Mouse (Mus musculus): ENCODE measurements at regions not wholly inside any gene's neighbourhood (a gene's known extent, or its start where the extent isn't known, plus 50 kb on each side); places are given as distances from the start of the nearest gene placed in this dataset.
"Not testable (repeated sequence)": the region's sequence is repeated elsewhere in the genome, so short reads cannot be mapped to it uniquely, and the experiment has no call there.

DNA sequence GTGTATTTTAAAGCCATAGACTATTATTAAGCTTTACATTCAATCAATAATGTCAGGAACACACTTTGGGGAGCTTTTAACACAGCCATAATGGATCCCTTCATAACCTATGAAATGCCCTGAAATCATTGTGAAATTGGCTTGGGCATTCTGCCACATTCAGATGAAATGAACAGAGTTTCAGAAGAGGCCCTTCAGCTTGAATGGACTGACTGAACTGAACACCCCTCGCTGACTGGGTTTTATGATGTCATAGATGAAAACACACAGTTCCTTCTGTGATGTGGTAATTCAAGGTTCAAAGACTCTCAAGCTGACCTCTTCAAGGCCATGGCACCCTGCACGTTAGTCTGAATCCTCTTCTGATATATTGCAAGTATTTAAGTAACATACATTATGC is 298.4 kb upstream of the Ercc4 start:
- H3K9ac ChIP-seq, result no peak overlapping the region
- H3K27me3 ChIP-seq (replicated peaks), result no peaks in the 10 kb centered on the region
- no peaks in the 10 kb centered on the region for H3K9me3 ChIP-seq
- 69% methylated on average over 2 of the region's 2 CpGs for WGBS
- H3K4me3 ChIP-seq, result no peak overlapping the region
- ATAC-seq (ENCODE audit: extremely low read depth, insufficient number of reproducible peaks, low FRiP score, low TSS enrichment), result no peak
- no peaks in the 10 kb centered on the region for H3K4me1 ChIP-seq
- H3K36me3 ChIP-seq, result no peaks in the 10 kb centered on the region
- H3K27ac ChIP-seq (replicated peaks), result no peak overlapping the region
- H3K4me2 ChIP-seq, result no peak overlapping the region

DNA sequence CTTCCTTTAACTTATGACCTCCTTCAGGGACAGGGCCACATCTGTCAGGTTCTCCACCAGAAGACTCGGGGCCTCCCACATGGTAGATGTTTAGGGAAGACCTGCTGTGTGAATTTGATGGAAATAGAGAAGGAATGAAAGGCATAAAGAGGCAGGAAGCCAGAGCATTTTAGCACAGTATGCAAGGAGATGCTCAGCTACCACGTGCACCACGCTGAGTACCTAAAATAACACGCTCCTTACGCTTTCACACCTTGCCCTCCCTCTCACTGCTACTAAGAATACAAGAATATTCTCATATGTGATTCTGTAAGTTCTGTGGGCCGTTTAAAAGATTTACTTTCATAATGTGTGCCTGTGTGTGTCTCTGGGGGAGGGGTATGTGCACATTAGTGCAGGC is 284.8 kb upstream of the Ercc4 start:
- Histone ChIP-seq H3K4me3 (no peak overlapping the region), H3K36me3 (no peaks in the 10 kb centered on the region), H3K9me3 (no peaks in the 10 kb centered on the region), H3K27ac (replicated peaks) (no peak overlapping the region), H3K4me2 (no peak overlapping the region), H3K4me1 (no peaks in the 10 kb centered on the region), H3K9ac (no peak overlapping the region), H3K27me3 (replicated peaks) (no peaks in the 10 kb centered on the region; the same call in 1 of the 2 replicates)
- 78% methylated on average over 6 of the region's 6 CpGs for WGBS
- ATAC-seq (ENCODE audit: extremely low read depth, insufficient number of reproducible peaks, low FRiP score, low TSS enrichment), result no peak

- WGBS, result 42% methylated on average over 8 of the region's 8 CpGs
- no peak for ATAC-seq (ENCODE audit: extremely low read depth, insufficient number of reproducible peaks, low FRiP score, low TSS enrichment)
- no peaks in the 10 kb centered on the region for H3K4me1 ChIP-seq
Observed at GRCm38 (mm10) chr16:12826222-12826621, 283.3 kb upstream of the Ercc4 start.

GRCm38 (mm10) chr16:12831308-12831707 is 278.2 kb upstream of the Ercc4 start:
- ATAC-seq (ENCODE audit: extremely low read depth, insufficient number of reproducible peaks, low FRiP score, low TSS enrichment); H3K4me3 ChIP-seq; H3K9me3 ChIP-seq; H3K4me1 ChIP-seq; H3K9ac ChIP-seq; H3K4me2 ChIP-seq; H3K36me3 ChIP-seq; H3K27me3 ChIP-seq (replicated peaks); H3K27ac ChIP-seq (replicated peaks): not testable (repeated sequence)
- WGBS, result 41% methylated on average over 1 of the region's 1 CpGs

More at GRCm38 (mm10) chr16:12826222-12826621, 283.3 kb upstream of the Ercc4 start:
- Histone ChIP-seq H3K4me3 (no peak overlapping the region), H3K36me3 (no peaks in the 10 kb centered on the region), H3K9ac (no peak overlapping the region), H3K27ac (replicated peaks) (no peak overlapping the region), H3K4me2 (no peak overlapping the region), H3K27me3 (replicated peaks) (no peaks in the 10 kb centered on the region; the same call in 1 of the 2 replicates), H3K9me3 (no peaks in the 10 kb centered on the region)

- Histone ChIP-seq H3K27me3 (replicated peaks) (no peaks in the 10 kb centered on the region), H3K9ac (no peak overlapping the region), H3K36me3 (no peaks in the 10 kb centered on the region), H3K4me2 (no peak overlapping the region), H3K4me1 (peaks cover 9% of the 10 kb centered on the region), H3K9me3 (no peaks in the 10 kb centered on the region), H3K27ac (replicated peaks) (no peak overlapping the region), H3K4me3 (no peak overlapping the region)
- no peak for ATAC-seq (ENCODE audit: extremely low read depth, insufficient number of reproducible peaks, low FRiP score, low TSS enrichment)
- WGBS, result 78% methylated on average over 1 of the region's 1 CpGs
Observed at GRCm38 (mm10) chr16:12856356-12856755, 253.1 kb upstream of the Ercc4 start.

- H3K27ac ChIP-seq (replicated peaks), result no peak overlapping the region
- no peak overlapping the region for H3K4me3 ChIP-seq
- no peaks in the 10 kb centered on the region for H3K9me3 ChIP-seq
- no peak overlapping the region for H3K4me2 ChIP-seq
- H3K36me3 ChIP-seq, result no peaks in the 10 kb centered on the region
- WGBS, result 52% methylated on average over 5 of the region's 5 CpGs
- no peak for ATAC-seq (ENCODE audit: extremely low read depth, insufficient number of reproducible peaks, low FRiP score, low TSS enrichment)
- no peaks in the 10 kb centered on the region for H3K27me3 ChIP-seq (replicated peaks)
- no peak overlapping the region for H3K9ac ChIP-seq
- peaks cover 9% of the 10 kb centered on the region for H3K4me1 ChIP-seq
Observed at GRCm38 (mm10) chr16:12859714-12860355, 249.6 kb upstream of the Ercc4 start.

DNA sequence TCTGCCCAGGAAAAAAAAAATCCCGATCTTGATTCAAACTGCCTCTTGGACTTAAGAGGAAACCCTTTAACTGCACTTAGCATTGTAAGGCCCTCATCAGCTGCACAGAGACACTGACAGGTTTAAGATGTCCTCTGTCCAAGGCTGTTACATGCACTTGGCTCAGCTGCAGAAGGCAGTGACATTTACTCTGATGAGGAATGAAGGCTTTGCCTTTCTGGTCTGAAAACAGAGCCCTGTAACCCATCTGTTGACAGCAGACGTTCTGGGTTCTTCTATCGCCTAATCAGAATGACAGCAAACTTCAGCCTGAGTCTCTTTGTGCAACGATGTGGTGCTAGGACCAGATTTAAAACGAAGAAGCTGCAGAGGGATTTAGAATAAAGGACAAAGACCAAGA is 246.9 kb upstream of the Ercc4 start:
- WGBS, result 38% methylated on average over 5 of the region's 5 CpGs
- H3K9ac ChIP-seq, result no peak overlapping the region
- no peak overlapping the region for H3K4me3 ChIP-seq
- H3K9me3 ChIP-seq, result no peaks in the 10 kb centered on the region
- no peaks in the 10 kb centered on the region for H3K36me3 ChIP-seq
- no peaks in the 10 kb centered on the region for H3K27me3 ChIP-seq (replicated peaks)
- no peak for ATAC-seq (ENCODE audit: extremely low read depth, insufficient number of reproducible peaks, low FRiP score, low TSS enrichment)
- no peak overlapping the region for H3K27ac ChIP-seq (replicated peaks)
- peaks cover 9% of the 10 kb centered on the region for H3K4me1 ChIP-seq
- H3K4me2 ChIP-seq, result no peak overlapping the region

DNA sequence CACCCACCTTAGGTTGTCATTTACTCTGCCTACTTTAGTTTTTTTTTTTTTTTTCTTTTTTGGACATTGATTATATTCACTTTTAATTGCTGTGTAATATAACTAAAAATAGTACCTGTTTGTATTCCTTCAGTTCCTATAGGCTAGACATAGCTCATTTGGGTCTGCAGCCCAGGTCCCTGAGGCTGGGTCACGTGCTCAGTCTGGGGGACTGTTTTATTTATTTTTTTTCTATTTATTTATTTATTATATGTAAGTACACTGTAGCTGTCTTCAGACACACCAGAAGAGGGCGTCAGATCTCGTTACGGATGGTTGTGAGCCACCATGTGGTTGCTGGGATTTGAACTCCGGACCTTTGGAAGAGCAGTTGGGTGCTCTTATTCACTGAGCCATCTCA is 231.2 kb upstream of the Ercc4 start:
- 73% methylated on average over 5 of the region's 5 CpGs for WGBS
- H3K27ac ChIP-seq (replicated peaks); H3K9me3 ChIP-seq; H3K4me2 ChIP-seq; H3K4me1 ChIP-seq; ATAC-seq (ENCODE audit: extremely low read depth, insufficient number of reproducible peaks, low FRiP score, low TSS enrichment); H3K9ac ChIP-seq; H3K4me3 ChIP-seq; H3K36me3 ChIP-seq; H3K27me3 ChIP-seq (replicated peaks): not testable (repeated sequence)

GRCm38 (mm10) chr16:12880011-12880410 is 229.5 kb upstream of the Ercc4 start:
- Histone ChIP-seq H3K4me1 (0 out of 2 replicates have a peak, but pooled peaks cover 4% of the 10 kb centered on the region), H3K27ac (replicated peaks) (no peak overlapping the region), H3K4me2 (no peak overlapping the region), H3K9ac (no peak overlapping the region), H3K9me3 (no peaks in the 10 kb centered on the region), H3K27me3 (replicated peaks) (no peaks in the 10 kb centered on the region), H3K4me3 (no peak overlapping the region), H3K36me3 (no peaks in the 10 kb centered on the region)
- 69% methylated on average over 8 of the region's 8 CpGs for WGBS
- ATAC-seq (ENCODE audit: extremely low read depth, insufficient number of reproducible peaks, low FRiP score, low TSS enrichment), result no peak

GRCm38 (mm10) chr16:12880481-12880880 is 229.0 kb upstream of the Ercc4 start:
- 89% methylated on average over 7 of the region's 7 CpGs for WGBS
- H3K4me3 ChIP-seq, result no peak overlapping the region
- no peak overlapping the region for H3K4me2 ChIP-seq
- H3K27ac ChIP-seq (replicated peaks), result no peak overlapping the region
- no peak overlapping the region for H3K9ac ChIP-seq
- H3K27me3 ChIP-seq (replicated peaks), result no peaks in the 10 kb centered on the region
- 0 out of 2 replicates have a peak, but pooled peaks cover 4% of the 10 kb centered on the region for H3K4me1 ChIP-seq
- no peaks in the 10 kb centered on the region for H3K36me3 ChIP-seq
- no peaks in the 10 kb centered on the region for H3K9me3 ChIP-seq
- no peak for ATAC-seq (ENCODE audit: extremely low read depth, insufficient number of reproducible peaks, low FRiP score, low TSS enrichment)

DNA sequence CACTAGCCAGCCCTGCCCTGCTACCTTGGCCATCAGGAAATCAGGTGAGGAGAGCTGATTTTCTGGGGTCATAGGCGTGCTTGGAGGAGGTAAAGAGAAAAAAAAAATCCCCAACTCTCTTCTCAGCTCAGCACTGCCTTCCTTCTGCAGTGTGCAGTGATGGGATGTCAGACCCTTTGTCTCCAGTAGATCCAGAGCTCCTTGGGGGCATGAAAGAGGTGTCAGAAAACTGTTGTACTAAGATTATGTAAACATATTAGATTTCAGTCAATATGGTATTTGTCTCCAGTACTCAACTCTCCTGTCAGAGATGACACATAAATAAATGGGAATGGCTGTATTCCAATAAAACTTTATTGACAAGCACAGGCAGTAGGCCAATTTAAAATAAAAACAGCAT is 226.8 kb upstream of the Ercc4 start:
- Histone ChIP-seq H3K4me3 (no peak overlapping the region), H3K27me3 (replicated peaks) (no peaks in the 10 kb centered on the region)
- ATAC-seq (ENCODE audit: extremely low read depth, insufficient number of reproducible peaks, low FRiP score, low TSS enrichment), result no peak

DNA sequence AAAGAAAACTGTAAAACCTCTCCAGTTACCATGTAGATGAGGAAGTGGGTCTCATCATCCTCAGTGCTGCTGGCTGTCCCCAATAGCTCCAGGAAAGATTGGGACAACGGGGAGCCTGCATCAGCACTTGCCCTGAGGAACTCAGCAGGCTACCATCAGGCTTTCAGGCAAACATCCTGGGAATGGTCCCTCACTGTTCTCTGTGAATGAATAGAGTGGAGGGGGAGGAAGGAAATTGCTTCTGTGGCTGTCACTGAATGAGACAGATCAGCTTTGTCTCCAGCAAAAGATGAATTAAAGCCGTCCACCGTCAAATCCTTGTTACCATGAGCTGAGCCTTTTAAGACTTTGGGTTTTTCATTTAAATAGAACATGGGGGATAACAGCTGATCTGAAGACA is 224.9 kb upstream of the Ercc4 start:
- ATAC-seq (ENCODE audit: extremely low read depth, insufficient number of reproducible peaks, low FRiP score, low TSS enrichment), result no peak
- no peak overlapping the region for H3K4me2 ChIP-seq
- no peak overlapping the region for H3K4me3 ChIP-seq
- no peaks in the 10 kb centered on the region for H3K27me3 ChIP-seq (replicated peaks)
- no peaks in the 10 kb centered on the region for H3K36me3 ChIP-seq
- H3K27ac ChIP-seq (replicated peaks), result no peak overlapping the region
- H3K9ac ChIP-seq, result no peak overlapping the region
- H3K9me3 ChIP-seq, result no peaks in the 10 kb centered on the region
- WGBS, result 18% methylated on average over 3 of the region's 3 CpGs
- H3K4me1 ChIP-seq, result peaks cover 11% of the 10 kb centered on the region

More for the DNA sequence above, 226.8 kb upstream of the Ercc4 start:
- no peaks in the 10 kb centered on the region for H3K9me3 ChIP-seq
- no peaks in the 10 kb centered on the region for H3K36me3 ChIP-seq
- WGBS, result 76% methylated on average over 1 of the region's 1 CpGs
- no peak overlapping the region for H3K4me2 ChIP-seq
- H3K27ac ChIP-seq (replicated peaks), result no peak overlapping the region
- peaks cover 15% of the 10 kb centered on the region for H3K4me1 ChIP-seq
- H3K9ac ChIP-seq, result no peak overlapping the region

Measured in heart, embryonic 13.5 days (tissue).